Mouse (Mus musculus): ENCODE results near the gene Slc9a9.

Gene Slc9a9

DNA sequence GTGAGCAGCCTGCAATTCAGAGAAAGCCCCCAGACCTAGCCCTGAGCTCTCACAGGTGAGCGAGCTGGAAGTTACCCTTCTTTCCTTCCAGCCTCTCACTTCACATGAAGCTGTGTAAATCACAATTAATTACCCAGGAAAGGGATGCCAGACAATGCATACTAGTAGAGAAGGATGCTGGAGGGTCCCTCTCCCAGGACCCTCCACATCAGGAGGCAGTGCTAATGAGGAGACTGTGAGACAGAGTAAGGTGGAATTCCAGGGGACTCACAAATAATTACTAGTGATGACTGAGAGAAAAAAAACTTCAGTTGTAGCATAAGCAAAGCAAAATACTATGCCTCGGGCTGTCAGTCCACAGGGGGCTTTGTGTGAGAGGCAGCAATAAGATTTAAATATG, 492.0 kb downstream of the Slc9a9 start:
- no peak for DNase-seq

GRCm38 (mm10) chr9:95166224-95166623, 496.5 kb downstream of the Slc9a9 start:
- no peak for DNase-seq

DNA sequence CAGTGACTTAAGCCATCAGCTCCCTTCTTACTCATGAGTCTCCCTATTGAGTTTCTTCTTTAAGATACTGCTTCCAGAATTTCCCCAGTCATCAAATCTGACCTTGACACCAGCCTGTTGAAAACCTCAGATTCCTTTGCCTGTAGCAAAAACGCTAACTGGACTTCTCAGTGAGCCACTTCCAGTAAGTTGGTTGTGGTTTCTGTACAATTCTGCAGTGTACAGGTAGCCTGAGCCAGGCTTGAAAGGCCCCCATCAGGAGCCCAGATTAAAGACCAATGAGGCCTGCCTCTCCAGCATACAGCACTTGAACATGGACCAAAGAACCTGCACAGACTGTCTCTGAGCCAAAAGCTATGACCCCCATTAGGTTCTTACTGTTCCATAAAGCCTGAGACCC, 498.1 kb downstream of the Slc9a9 start:
- no peak for DNase-seq

GRCm38 (mm10) chr9:95168487-95169008, 498.8 kb downstream of the Slc9a9 start:
- DNase-seq, result no peak

GRCm38 (mm10) chr9:95178170-95178569, 508.5 kb downstream of the Slc9a9 start:
- DNase-seq, result no peak

DNA sequence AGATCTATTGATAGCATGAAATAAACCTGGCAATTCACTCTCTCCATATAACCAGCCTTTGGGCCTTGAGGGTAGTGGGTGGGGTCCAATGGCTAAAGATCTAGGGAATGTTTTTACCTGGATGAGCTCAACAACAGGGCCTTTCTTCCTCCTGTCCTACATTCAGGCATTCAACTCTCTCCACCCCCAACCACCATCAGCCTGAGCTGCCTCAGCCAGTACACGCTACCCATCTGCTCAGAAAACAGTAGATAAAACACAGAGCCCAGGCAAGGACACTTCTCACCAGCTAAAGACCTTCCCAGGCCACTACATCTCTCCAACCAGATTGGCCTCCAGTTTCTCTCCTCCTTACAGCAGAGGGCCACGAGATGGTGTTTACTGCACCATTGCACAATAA, 510.3 kb downstream of the Slc9a9 start:
- no peak for DNase-seq

GRCm38 (mm10) chr9:95180569-95180968, 510.9 kb downstream of the Slc9a9 start:
- no peak for DNase-seq

DNA sequence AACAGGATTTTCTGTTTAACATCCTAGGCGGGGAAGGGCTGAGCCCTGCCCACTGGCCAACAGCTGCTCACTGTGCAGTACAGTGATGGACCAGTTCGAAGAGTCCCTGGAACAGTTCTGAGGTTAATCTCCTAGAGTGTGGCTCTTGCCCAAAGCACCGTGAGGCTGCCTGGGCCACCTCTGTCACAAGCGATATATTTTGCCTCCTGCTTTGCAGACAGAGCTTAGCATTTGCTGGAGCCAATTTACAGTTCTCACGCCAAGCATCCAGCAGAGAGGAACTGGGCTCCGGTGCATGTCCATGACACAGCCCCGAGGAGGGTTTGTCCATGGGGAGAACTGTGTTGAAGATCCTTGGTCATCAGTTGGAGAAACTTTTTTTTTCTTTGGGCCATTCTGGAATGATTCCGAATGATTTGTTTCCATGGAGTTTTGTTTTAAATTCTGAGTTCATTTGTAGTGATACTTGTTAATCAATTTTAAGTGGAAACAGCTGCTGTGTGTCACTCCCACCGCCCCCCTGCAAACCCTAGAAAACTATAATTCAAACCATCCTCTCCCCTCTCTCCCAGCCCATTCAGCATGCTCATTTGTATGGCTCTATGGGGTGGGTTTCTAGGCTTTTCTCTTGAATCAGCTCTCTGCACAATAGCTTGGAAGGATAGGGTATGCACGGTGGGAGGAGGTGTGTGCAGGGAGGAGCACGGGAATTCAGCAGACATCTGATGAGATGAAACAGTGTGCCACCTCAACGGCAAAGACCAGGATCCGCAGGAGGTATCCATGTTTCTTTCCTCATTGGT, 511.7 kb downstream of the Slc9a9 start:
- DNase-seq, result no peak

DNA sequence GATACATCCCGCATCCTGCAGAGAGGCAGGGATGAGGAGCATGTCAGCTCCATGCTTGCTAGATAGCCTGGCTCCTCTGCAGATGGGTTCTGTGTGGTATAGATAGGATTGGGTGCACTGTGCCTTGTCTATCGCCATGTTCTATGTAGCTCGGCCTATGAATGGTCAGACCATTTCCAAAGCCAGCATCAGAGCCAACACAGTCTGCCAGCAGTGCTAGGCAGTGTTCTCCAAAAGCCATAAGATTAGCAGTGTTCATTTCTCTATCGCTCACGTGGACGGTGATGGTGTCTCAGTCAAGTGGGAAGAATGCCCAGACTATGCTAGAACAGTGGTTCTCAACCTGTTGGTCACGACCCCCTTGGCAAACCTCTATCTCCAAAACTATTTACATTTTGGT, 512.6 kb downstream of the Slc9a9 start:
- DNase-seq, result no peak

GRCm38 (mm10) chr9:95184453-95184852, 514.7 kb downstream of the Slc9a9 start:
- no peak for DNase-seq

DNA sequence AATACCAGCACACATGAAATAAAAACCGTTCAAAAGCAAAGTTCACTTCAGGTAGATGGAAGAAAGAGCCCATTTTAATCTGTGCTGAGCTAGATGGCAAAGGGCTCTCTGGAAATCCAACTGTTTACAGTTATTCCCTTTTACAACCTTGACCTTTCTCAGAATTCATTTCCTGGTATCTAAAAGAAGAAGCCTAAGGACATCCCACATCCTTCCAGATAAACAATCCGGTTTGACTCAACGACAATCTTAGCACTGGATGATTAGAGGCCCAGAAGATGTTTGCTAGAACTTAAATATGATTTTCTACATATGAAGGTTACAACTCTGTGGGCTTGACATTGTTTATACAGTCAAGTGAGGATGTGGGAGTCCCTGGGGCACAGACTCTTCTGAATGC, 516.1 kb downstream of the Slc9a9 start:
- DNase-seq, result no peak

DNA sequence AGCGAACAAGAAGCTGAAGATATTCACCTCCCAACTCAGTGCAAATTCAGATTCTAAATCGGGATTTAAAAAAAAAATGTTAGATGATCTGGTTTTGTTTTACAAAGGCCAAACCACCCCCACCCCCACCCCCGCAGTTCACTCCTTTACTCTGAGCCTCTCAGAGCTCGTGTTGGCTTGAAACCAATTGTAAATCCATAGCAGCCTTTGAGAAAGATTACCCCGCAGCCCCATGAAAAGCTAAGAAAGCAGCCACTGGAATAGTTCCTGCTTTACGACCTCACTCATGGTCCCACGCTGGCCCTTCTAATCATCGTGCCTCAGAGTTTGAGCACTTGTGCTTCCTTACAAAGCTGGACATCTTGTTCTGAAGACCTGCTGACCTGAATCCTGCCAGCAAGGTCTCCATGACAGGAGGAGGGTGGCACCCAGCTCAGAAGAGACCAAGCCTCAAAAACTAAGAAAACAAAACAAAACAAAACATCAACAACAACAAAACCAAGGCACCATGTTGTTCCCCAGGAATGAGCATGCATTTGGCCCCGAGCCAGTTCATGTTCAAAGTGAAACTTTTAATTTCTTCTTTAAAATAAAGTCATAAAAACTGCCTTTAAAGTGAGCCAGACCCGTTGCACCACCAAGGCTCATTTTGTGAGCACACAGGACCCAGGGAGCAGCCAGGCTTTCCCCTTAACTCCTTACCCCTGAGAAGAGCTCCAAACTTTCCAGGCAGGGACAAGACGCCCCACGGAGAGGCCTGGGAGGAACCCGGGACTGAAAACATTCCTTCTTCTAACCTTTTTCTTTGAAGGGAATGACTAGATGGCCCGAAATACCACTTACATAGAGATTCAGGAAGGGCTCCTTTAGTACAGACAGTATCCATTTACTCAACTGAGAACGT, 516.9 kb downstream of the Slc9a9 start:
- no peak for DNase-seq

DNA sequence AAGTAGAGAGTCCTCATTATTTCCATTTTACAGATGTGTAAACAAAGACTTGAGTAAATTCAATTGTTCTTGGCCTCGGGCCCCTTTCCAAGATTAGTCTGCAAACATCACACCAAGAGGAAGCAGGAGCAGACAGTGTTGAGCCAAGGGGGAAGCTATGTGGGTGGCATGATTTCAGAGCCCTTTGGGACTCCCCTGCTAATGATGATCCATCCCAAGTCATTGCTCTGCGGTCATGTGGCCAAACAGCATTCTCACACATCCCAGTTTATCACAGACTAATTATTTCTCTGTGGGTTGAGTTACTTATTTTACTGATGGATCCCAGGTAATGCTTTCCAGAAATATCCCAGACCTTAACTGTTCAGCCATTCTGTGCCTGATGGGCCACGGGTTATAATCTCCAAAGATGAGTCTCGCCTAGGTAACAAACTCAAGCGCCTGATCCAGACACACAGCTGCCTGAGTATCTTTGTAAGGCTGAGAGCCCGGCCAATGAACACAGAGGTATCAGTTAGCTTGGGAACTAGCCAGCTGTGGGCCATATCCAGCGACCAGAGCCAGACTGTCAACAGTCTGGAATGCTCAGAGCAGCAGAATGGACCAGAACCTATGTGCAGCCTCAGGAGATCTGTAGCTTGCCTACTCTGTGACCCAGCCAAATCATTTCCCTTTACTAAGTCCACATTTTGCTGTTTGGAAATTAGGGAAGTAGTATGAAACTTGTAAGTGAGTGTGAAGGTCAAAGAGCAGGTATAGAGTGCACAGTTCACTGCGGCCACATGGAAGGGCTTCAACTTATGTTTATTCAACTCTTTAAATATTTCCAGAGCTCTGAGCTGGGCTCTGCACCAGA, 518.9 kb downstream of the Slc9a9 start:
- no peak for DNase-seq

DNA sequence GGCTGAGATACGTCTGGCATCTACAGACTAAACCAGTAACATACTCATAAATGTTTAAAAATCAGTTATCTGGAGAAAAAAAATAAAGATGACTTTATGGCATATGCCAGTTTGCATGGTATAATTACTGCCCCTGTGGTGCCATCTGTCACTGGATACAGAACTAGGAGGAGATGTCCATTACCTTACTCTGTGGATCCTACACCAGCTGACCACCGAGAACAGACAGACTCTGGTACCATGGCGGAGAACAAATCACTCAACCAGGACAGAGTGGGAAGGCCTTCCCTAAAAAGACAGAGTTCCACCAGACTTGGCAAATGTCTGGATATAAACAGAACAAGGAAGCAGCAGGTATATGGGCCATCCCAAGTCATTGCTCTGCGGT, 519.5 kb downstream of the Slc9a9 start:
- DNase-seq, result no peak

DNA sequence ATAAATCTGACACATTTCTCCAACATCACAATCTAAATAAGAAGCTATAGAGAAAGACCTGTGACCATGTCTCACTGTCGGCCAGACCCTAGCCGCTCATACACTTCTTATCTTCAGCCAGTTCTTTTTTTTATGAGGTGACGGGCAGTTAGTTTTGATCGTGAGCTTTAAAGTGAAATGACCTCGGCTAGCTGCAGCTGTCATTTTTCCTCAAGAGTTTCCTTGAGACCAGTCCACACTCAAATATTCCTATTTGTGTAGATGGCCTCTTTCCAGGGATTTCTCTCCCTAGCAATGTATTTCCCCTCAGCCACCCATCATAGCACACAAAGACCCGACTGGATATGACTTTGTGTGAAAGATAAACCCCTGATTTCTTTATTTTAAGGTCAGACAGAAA, 521.7 kb downstream of the Slc9a9 start:
- no peak for DNase-seq

GRCm38 (mm10) chr9:95192901-95193532, 523.3 kb downstream of the Slc9a9 start:
- no peak for DNase-seq

DNA sequence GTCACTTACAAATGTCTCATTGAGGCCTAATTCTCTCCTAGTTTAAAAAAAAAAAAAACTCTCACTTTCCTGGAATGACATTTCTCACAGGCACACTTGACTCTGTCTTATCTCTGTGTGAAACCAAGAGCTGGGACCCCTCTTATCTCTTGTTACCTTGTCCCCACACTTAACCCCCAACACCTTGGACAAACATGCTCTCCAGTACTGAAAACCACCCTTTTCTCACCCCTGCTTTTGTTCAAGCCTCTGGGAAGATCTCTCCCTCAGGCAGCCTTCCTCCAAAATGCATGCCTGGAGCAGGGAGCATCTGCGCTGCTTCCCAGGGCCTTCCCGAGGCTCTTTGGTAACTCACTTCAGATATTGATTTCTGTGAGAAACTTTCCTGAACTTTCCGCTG, 524.0 kb downstream of the Slc9a9 start:
- DNase-seq, result no peak

DNA sequence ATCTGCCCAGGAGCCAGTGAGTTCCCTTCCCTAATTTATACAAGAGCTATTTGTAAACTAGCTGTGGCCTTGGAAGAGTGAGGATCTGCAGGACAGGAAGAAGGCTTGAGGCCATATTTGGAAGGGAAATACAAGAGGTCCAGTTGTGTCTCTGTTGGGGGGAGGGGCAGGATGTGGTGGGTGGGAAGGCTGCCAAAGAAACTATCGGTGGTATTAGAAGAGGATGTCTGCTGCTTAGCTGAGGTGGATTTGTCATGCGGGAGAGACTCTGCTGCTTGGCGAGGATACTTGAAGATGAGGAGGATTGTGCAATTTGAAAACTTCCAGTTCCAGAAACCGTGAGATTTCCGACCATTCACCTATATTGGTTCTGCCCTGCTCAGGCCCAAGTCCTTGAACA, 524.4 kb downstream of the Slc9a9 start:
- DNase-seq, result no peak

- no peak for DNase-seq
Measured at GRCm38 (mm10) chr9:95207661-95208060, 538.0 kb downstream of the Slc9a9 start.

GRCm38 (mm10) chr9:95208681-95209080, 539.0 kb downstream of the Slc9a9 start:
- no peak for DNase-seq

DNA sequence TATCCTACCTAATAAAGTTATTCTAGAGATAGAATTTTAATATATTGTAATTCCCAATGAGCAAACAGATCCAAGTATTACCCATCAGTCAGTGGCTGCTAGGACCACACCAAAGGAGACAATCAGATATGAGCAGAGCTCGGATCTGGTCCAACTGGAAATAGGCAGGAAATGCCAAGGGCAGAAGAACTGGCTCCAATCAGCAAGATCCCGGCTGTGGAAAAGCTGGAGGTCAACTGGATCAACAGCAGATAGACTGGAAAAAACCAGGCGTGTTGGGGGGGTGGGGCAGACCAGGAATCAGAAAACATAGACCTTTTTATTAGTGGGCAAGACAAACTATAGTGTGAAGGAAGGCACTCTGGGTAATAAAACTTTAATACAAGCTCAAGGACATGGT, 550.3 kb downstream of the Slc9a9 start:
- no peak for DNase-seq

DNA sequence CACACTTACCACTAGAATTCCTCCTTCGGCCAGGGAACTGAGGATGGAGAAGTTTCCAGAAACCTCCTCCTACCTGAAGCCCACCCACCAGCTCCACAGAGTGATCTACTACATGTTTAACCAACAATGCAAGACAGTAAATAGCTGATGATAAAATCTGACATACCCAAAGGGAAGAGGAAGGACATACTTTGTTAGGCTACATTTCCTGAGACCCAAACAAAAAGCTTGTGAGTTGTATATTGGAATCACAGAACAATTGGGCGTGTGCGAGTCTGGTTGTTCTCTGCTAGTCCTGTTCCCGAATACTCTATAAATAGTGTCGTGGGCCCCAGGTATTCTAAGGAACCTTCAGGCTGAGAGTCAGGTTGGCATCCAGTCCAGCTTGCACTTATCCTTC, 551.6 kb downstream of the Slc9a9 start:
- DNase-seq, result no peak
